ENCODE assay signal across 28 mouse cellular contexts in genomic region chr6:119040961-119041360, GRCm38 (mm10).
DNase-seq lines count a peak whose midpoint lies in the region; ATAC-seq and TF ChIP-seq lines count a peak whose summit lies in the region.
"Had no signal": no experiment of that assay in that cellular context is flagged by ENCODE, and none has a peak within 500 bp of the region (broad histone marks: within the 10 kb centered on the region; RNA-seq: fewer than 3 reads in every experiment).

No protein-coding gene starts in this region.

- no peak overlapping the region for H3K4me3 ChIP-seq in heart, postnatal 0 days (ENCODE audit: low read depth, low read length)
- H3K4me3 ChIP-seq: embryonic facial prominence, embryonic 10.5 days; embryonic facial prominence, embryonic 13.5 days; erythroblast, embryonic 14.5 days; forebrain, embryonic 12.5 days; forebrain, embryonic 15.5 days had no signal

- H3K9me3 ChIP-seq in heart, postnatal 0 days (replicated peaks; ENCODE audit: control insufficient read depth, low read length) = no peaks in the 10 kb centered on the region
- H3K9me3 ChIP-seq: embryonic facial prominence, embryonic 10.5 days; embryonic facial prominence, embryonic 13.5 days; forebrain, embryonic 12.5 days; forebrain, embryonic 15.5 days had no signal

- H3K27me3 ChIP-seq in heart, postnatal 0 days (ENCODE audit: control insufficient read depth, insufficient read depth, low read length) = no peaks in the 10 kb centered on the region
- H3K27me3 ChIP-seq: embryonic facial prominence, embryonic 13.5 days; forebrain, embryonic 12.5 days; forebrain, embryonic 15.5 days; Patski had no signal

- H3K27ac ChIP-seq in heart, postnatal 0 days (ENCODE audit: low read depth) = peak overlapping the region; percentile 0; the same call in 1 of the 2 replicates
- H3K27ac ChIP-seq: embryonic facial prominence, embryonic 10.5 days; embryonic facial prominence, embryonic 13.5 days; forebrain, embryonic 12.5 days; forebrain, embryonic 15.5 days; hindbrain, embryonic 14.5 days; hindbrain, postnatal 0 days had no signal

- H3K9ac ChIP-seq in heart, postnatal 0 days (replicated peaks; ENCODE audit: low read depth, low read length) = no peak overlapping the region
- H3K9ac ChIP-seq: embryonic facial prominence, embryonic 13.5 days; forebrain, embryonic 12.5 days; forebrain, embryonic 15.5 days; hindbrain, embryonic 14.5 days had no signal

- DNase-seq in adrenal gland, postnatal 14 days = peak; percentile 41
- DNase-seq in adrenal gland, adult 18-20 months (ENCODE audit: low spot score in 2 of 2) = no peak
- no peak for DNase-seq in heart, postnatal 0 days (ENCODE audit: low spot score)
- DNase-seq in heart, adult 18-20 months = no peak
- DNase-seq in 3T3-L1 (ENCODE audit: low read depth, low spot score) (peak; percentile 71), NIH3T3 (ENCODE audit: low read depth) (peak; percentile 57)
- DNase-seq in embryo, embryonic 10.5 days (ENCODE audit: low spot score) = no peak
- DNase-seq: cerebellum, adult 11 months; cerebellum, adult 2 months; cerebellum, adult 9-11 months; cerebellum, postnatal 25 days; embryo, embryonic 11 days; gastrocnemius, postnatal 10 days; gastrocnemius, postnatal 36 days; heart, postnatal 14 days; heart, postnatal 4 days; kidney, adult 18-20 months; kidney, adult 9 months had no signal

- no peak overlapping the region for H3K4me2 ChIP-seq in heart, postnatal 0 days (ENCODE audit: low read depth, low read length)
- H3K4me2 ChIP-seq: embryonic facial prominence, embryonic 13.5 days; forebrain, embryonic 12.5 days; forebrain, embryonic 15.5 days; hindbrain, embryonic 14.5 days had no signal

- 35% methylated on average over 7 of the region's 7 CpGs for WGBS in heart, postnatal 0 days

- no peak for TF ChIP-seq EP300 in heart, postnatal 0 days (IDR thresholded peaks at IDR 0.05; ENCODE audit: low read depth)

- no peak for ATAC-seq in heart, postnatal 0 days (ENCODE audit: insufficient read depth, low read depth)
- ATAC-seq: forebrain, embryonic 15.5 days; hindbrain, postnatal 0 days; inflammation-experienced regulatory T-cells, adult 6 months; intestine, embryonic 16.5 days; Patski had no signal

- TF ChIP-seq CTCF in heart, postnatal 0 days (IDR thresholded peaks at IDR 0.05; ENCODE audit: low read depth) = no peak

- no peaks in the 10 kb centered on the region for H3K36me3 ChIP-seq in heart, postnatal 0 days (replicated peaks; ENCODE audit: control insufficient read depth, insufficient read depth, low read length)
- H3K36me3 ChIP-seq: embryonic facial prominence, embryonic 10.5 days; embryonic facial prominence, embryonic 13.5 days; forebrain, embryonic 12.5 days; forebrain, embryonic 15.5 days had no signal

- H3K4me1 ChIP-seq in heart, postnatal 0 days (ENCODE audit: control insufficient read depth, insufficient read depth) = peaks cover 78% of the 10 kb centered on the region

Comparison
In these comparisons a context has a peak if more than half of its experiments do, and no peak if none do; other contexts are left out.
1. DNase-seq: peak in adrenal gland, postnatal 14 days (single experiment), 3T3-L1 (single experiment) and NIH3T3 (single experiment); none in adrenal gland, adult 18-20 months (0 of 2), heart, postnatal 0 days (single experiment), heart, adult 18-20 months (0 of 2) and embryo, embryonic 10.5 days (single experiment).